Mouse (Mus musculus): ENCODE results near the gene Tmtc4.

DNA sequence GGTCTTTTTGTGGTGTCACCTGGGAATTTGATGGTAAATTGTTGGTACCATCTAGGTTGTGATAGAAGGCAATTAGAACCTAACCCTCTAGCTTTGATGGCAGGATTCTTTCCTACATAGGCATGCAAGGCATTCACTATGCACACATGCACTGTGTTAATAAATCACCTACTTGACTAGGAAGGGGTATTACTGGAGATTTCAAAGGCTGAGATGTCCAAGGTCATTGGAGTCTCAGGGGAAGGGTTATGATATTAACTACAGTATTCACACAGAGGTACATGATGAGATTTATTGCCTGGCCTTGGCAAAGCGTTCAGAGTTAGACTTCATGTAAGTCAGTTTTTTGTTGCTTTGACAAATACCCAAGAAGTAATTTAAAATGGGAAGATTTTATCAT, 48.6 kb upstream of the Tmtc4 start:
- no peak for TF ChIP-seq MAX (IDR thresholded peaks at IDR 0.05)
- TF ChIP-seq CTCF (IDR thresholded peaks at IDR 0.05; ENCODE audit: control insufficient read depth, insufficient read depth, insufficient read length): no peak
- TF ChIP-seq MYOG (IDR thresholded peaks at IDR 0.05; ENCODE audit: control insufficient read depth, extremely low read depth, insufficient read length): no peak
- TF ChIP-seq MYOD1 (IDR thresholded peaks at IDR 0.05; ENCODE audit: control insufficient read depth, insufficient read length, low read depth): no peak
- TF ChIP-seq CEBPB (IDR thresholded peaks at IDR 0.05; ENCODE audit: low read depth): no peak
- no peak for TF ChIP-seq USF1 (IDR thresholded peaks at IDR 0.05; ENCODE audit: low read depth)

Measured in C2C12 (cell line).